Mouse (Mus musculus): ENCODE results near the gene Gm8334. TPM values are rescaled to one million over a fixed set of nuclear protein-coding genes. Genes with fewer than 3 reads are reported as not detected.

Gm8334 gene
- polyA plus RNA-seq (2014; fragmentation: Illumina TruSeq; extraction: RNeasy Lipid Tissue Mini Kit (QIAGEN cat#74804); ENCODE audit: low read depth, low replicate concordance): not detected

DNA sequence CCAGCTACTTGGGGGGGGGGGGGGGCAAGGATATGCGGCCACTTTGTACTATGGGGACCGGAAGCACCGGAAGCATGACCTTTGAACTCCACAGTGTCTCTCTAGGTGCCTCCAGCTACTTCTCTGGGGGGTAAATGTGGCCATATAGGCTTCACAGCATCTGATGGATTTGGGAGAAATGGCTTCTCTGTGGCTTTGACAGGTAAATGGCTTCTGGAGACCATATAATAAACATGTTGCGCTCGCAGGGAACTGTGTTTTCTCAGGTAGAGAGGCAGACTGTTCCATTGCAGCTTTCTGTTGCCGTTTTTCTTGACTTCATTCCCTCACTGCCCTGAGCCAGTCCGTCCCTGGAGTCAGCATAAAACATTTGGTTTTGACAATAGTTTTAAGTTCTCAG lies at the start of gene Gm8334:
Gene Gm8334 (minus strand): TSS at position 101 of the 400 bp plus-strand sequence.

DNA sequence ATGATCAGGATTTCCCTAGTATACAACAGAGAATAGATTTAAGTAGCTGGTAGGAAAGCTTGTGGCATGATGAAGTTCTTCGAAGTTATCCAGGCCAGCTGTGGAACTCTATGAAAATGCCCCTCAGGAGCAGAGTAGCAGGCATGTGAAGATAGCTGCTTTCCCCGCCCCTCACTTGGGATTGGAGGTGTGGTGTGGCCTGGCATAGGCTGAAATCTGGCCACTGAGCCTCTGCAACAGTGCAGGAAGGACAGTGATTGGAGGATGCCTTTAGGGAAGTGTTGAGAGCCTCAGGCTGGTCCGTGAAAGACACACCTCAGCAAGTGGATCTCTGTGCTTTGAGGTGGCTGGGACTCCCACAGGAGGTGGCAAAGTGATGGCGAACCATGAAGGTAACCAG lies 48.3 kb upstream of the Gm8334 start, which contains the start of gene Gm15127:
Gene Gm15127 (plus strand): TSS at position 301 of the 400 bp plus-strand sequence.

Other genes starting within 250 kb of the Gm8334 start
- not detected for gene Gm15114, start 126.2 kb downstream of the Gm8334 start, polyA plus RNA-seq (2014; fragmentation: Illumina TruSeq; extraction: RNeasy Lipid Tissue Mini Kit (QIAGEN cat#74804); ENCODE audit: low read depth, low replicate concordance)
- gene Gm15127, start 48.4 kb upstream of the Gm8334 start, polyA plus RNA-seq (2014; fragmentation: Illumina TruSeq; extraction: RNeasy Lipid Tissue Mini Kit (QIAGEN cat#74804); ENCODE audit: low read depth, low replicate concordance): not detected
- gene Luzp4, start 242.5 kb upstream of the Gm8334 start, polyA plus RNA-seq (2014; fragmentation: Illumina TruSeq; extraction: RNeasy Lipid Tissue Mini Kit (QIAGEN cat#74804); ENCODE audit: low read depth, low replicate concordance): not detected

Measured in sigmoid colon, adult 10 weeks (tissue).